Mouse (Mus musculus) bone marrow, adult 2 months (tissue): ENCODE data around the gene Clasrp. TPM values are rescaled to one million over a fixed set of nuclear protein-coding genes. Genes with fewer than 3 reads are reported as not detected.

Source experiments
- H3K27ac ChIP-seq: fragments of 200-500 bp; 2 replicates; pipeline ENCODE4 v1.5.1; 2012; ENCODE audit warnings: low read depth, mild to moderate bottlenecking, control low read depth, inconsistent platforms, low read length; ENCODE audit not compliant: control insufficient read depth, poor library complexity, insufficient read depth
- H3K4me1 ChIP-seq: fragments of 200-500 bp; 2 replicates; pipeline ENCODE4 v1.6.1; 2011; ENCODE audit warnings: low read length; ENCODE audit not compliant: control insufficient read depth, insufficient read depth
- H3K4me3 ChIP-seq: fragments of 200-500 bp; replicated peaks from 2 replicates; pipeline ENCODE3; 2011; ENCODE audit warnings: mild to moderate bottlenecking, low read depth, low read length, control low read depth; ENCODE audit not compliant: control insufficient read depth
- CTCF ChIP-seq: fragments of 200-500 bp; IDR thresholded peaks from 2 replicates; pipeline ENCODE4 v1.5.1; 2011; ENCODE audit warnings: low read length, control low read depth; ENCODE audit not compliant: control insufficient read depth, insufficient read depth
- POLR2A ChIP-seq: fragments of 200-500 bp; IDR thresholded peaks from 2 replicates; pipeline ENCODE4 v1.6.1; 2011; ENCODE audit warnings: low read depth, mild to moderate bottlenecking, control low read depth, low read length, borderline replicate concordance; ENCODE audit not compliant: control insufficient read depth
- WGBS: fragments of 180-500 bp; shearing (Covaris S2); methylation state at CpG from one replicate; pipeline ENCODE4 v1.1.7; 2018; 5-methylcytosine and 5-hydroxymethylcytosine counted together
- polyA plus RNA-seq: library from polyadenylated mRNA; stranded (reverse); fragments of >200 nt; gene quantifications from 2 replicates; pipeline ENCODE4 v1.2.4, GENCODE M21; 2011; ENCODE audit warnings: low replicate concordance; ENCODE audit not compliant: missing spikeins, insufficient read depth, insufficient read length

Clasrp gene
- polyA plus RNA-seq, 1 experiment, result 98.2 TPM

DNA sequence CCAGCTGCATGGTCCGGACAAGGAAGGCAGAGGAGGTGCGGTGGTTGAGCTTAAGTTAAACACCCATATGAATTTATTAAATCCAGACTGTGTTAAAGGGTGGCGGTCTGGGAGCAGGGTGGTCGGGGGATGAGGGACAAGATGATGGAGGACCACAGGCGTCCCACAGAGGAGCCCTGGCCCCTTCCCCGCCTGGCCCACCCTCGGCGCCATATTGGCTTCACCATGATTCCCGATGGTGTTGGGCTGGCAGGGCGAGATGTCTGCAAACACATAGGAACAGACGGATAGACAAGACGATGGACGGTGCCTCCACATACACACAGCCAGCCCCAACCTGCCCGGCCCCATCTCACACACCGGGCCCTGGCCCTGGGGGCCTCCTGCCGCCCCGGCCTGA is 28.9 kb upstream of the Clasrp start:
- peaks cover 3% of the 10 kb centered on the region; the same call in 1 of the 2 replicates for H3K4me1 ChIP-seq
- TF ChIP-seq POLR2A, result no peak
- WGBS, result 91% methylated on average over 17 of the region's 17 CpGs
- no peak overlapping the region for H3K4me3 ChIP-seq
- H3K27ac ChIP-seq, result no peak overlapping the region

DNA sequence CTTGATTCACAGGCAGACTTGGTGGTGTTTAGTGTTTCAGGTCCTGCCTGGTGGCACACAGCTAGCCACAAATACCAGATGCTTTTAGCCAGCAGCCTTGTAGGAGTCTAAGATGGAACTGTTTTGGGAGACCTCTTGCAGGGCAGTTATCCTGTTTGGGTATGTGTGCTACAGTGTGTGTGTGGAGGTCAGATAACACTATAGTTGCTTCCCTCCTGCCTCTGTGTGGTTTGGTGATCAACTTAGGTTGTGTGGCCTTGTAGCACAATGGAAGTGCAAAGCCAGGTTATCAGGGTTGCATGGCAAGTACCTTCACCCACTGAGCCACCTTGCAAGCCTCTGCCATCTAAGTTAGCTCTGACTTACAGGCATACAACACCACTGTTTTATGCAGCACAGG is 28.4 kb upstream of the Clasrp start:
- TF ChIP-seq CTCF (no peak), POLR2A (no peak)
- peaks cover 3% of the 10 kb centered on the region; the same call in 1 of the 2 replicates for H3K4me1 ChIP-seq
- no peak overlapping the region for H3K27ac ChIP-seq
- H3K4me3 ChIP-seq, result no peak overlapping the region

DNA sequence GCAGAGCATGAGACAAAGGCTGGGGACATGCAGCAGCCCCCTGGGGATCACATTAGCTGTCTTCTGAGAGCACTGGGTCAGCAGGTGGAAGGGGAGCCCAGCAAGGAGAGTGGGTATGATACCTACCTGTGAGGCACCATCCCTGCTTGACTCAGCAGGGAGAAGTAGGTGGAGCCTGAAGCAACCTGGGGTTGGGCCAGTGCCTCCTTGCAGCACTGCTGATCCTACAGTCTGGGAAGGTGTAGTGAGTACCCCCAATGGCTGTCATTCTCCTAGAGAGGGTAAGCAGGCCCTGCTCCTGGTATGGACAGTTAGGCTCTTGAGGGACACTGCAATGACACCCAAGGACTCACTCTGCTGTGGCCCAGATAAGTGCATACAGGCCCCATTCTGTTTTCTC is 28.0 kb upstream of the Clasrp start:
- peaks cover 3% of the 10 kb centered on the region; the same call in 1 of the 2 replicates for H3K4me1 ChIP-seq

GRCm38 (mm10) chr7:19629361-19629734 is 25.1 kb upstream of the Clasrp start, which contains the start of gene Relb:
Gene Relb, minus strand, starts transcription at chr7:19629438.
- Histone ChIP-seq H3K4me3 (peak within 1 kb of the TSS; percentile 85), H3K4me1 (peaks cover 3% of the 10 kb centered on the region; the same call in 1 of the 2 replicates), H3K27ac (peak within 1 kb of the TSS; percentile 97)
- WGBS, result under 1% methylated on average over 35 of the region's 41 CpGs
- no peak for TF ChIP-seq CTCF
- no peak; the same call in 1 of the 2 replicates for TF ChIP-seq POLR2A

More for the DNA sequence above, 28.0 kb upstream of the Clasrp start:
- no peak overlapping the region for H3K27ac ChIP-seq
- no peak for TF ChIP-seq POLR2A
- TF ChIP-seq CTCF, result no peak
- no peak overlapping the region for H3K4me3 ChIP-seq

DNA sequence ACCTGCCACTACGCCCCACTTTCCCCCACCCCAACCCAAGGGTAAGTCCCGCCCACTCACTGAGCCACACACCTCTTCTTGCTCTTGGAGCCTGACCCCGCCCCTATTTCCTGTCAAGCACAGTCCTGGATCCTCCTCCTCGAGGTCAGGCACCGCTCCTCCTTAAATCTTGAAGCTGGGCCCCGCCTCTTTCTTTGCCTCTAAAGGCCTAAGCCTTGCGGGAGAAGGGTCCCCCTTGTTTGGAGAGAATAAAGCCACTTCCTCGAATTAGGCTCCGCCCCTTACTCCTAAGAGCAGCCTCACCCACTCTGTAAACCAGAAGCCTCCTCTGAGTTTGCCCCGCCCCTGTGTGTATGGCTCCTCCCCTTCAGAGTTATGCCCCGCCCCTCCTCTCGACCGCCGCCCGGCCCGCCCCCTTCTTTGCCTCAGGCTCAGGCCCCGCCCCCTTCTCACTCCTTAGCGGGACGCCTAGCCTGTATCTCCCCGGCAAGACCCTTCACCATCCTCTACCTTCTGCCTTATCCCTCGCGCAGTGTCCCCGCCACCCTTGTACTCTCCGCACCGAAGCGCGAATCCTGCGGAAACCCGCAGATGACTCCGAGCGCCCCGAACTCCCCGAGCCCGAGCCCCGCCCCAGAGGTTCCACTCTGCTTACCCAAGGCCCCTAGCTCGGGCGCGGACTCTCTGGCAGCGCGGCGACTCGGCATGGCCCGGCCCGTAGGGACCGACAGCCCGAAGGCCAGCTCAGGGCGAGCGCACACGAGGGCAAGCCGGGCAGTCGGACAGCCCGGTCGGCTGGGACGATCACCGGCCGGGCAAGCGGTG is 24.5 kb upstream of the Clasrp start:
- WGBS, result 1% methylated on average over 57 of the region's 57 CpGs
- no peak for TF ChIP-seq CTCF
- TF ChIP-seq POLR2A, result 0 out of 2 replicates have a peak, but pooled peaks have one; percentile 29
- H3K4me1 ChIP-seq, result peaks cover 3% of the 10 kb centered on the region; the same call in 1 of the 2 replicates
- peak overlapping the region; percentile 97 for H3K27ac ChIP-seq
- H3K4me3 ChIP-seq, result peak overlapping the region; percentile 85

- WGBS, result 5% methylated on average over 17 of the region's 17 CpGs
- TF ChIP-seq CTCF (no peak), POLR2A (no peak)
- Histone ChIP-seq H3K4me3 (peak overlapping the region; percentile 52), H3K27ac (peak overlapping the region; percentile 17), H3K4me1 (peaks cover 3% of the 10 kb centered on the region; the same call in 1 of the 2 replicates)
Measured at GRCm38 (mm10) chr7:19628192-19628535, 23.9 kb upstream of the Clasrp start.

DNA sequence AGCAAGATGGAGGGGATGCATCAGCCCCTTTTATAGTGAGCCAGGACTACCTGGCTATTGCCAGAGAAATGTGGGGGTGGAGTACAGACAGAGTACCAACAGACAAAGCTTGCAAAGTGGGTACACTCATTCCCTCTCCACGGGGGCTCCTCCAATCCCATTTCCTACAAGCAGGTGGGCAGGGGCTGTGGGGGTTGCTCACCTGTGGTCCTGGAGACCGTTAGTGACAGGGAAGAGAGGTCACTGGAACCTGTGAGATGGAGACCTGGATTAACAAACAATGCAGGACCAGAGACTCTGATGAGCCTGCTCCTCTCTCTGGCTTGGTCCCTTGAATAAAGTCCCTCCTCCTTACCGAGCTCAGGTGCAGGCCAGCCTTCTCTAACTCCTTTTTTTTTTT is 23.4 kb upstream of the Clasrp start:
- H3K4me1 ChIP-seq, result peaks cover 3% of the 10 kb centered on the region; the same call in 1 of the 2 replicates
- 67% methylated on average over 3 of the region's 3 CpGs for WGBS
- H3K4me3 ChIP-seq, result no peak overlapping the region
- H3K27ac ChIP-seq, result peak overlapping the region; percentile 17; the same call in 1 of the 2 replicates
- TF ChIP-seq CTCF, result no peak
- no peak for TF ChIP-seq POLR2A

DNA sequence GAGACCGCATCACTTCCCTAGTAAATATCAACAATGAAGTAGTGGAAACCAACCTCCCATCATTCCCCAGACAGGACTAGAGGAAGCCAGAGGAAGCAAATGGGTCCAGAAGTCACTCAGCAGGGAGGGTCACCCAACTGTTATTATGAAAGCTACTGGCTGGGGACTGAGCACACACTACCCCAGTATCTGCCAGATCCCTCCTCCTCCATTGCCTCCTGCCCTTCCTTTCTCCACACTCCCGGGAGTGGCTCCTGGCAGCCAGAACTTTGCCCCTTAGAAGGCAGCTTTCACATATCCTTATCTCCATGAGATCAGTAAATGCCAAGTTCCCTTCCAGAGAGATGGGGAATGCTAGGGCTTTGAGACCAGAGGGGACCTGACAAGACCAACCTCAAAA is 19.1 kb upstream of the Clasrp start:
- TF ChIP-seq POLR2A (no peak), CTCF (no peak)
- H3K27ac ChIP-seq, result no peak overlapping the region
- H3K4me1 ChIP-seq, result no peaks in the 10 kb centered on the region
- 78% methylated on average over 2 of the region's 2 CpGs for WGBS
- H3K4me3 ChIP-seq, result no peak overlapping the region

DNA sequence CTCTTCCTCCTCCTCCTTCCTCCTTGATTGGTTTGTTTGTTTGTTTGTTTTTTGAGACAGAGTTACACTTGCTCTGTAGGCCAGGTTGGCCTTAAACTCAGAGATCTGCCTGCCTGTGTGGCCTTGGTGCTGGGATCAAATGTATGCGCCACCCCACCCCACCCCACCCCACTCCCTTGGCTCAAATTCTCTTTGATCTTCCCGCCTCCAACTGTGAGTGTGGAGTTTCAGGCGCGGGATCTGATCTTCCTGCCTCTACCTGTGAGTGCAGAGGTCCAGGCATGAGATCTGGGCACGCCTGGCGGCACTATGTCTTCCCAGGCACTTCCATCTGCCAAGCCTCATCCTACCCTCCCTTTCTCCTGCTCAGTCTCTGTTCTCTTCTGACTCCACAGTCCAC is 18.0 kb upstream of the Clasrp start:
- TF ChIP-seq POLR2A, result no peak
- TF ChIP-seq CTCF, result no peak
- no peak overlapping the region for H3K4me3 ChIP-seq
- H3K27ac ChIP-seq, result no peak overlapping the region
- H3K4me1 ChIP-seq, result no peaks in the 10 kb centered on the region
- 74% methylated on average over 6 of the region's 6 CpGs for WGBS
